Mouse (Mus musculus) hindbrain, embryonic 10.5 days (tissue): ENCODE results near the gene Lcp1. TPM values are rescaled to one million over a fixed set of nuclear protein-coding genes. Genes with fewer than 3 reads are reported as not detected.
"Not testable (repeated sequence)": the region's sequence is repeated elsewhere in the genome, so short reads cannot be mapped to it uniquely, and the experiment has no call there.

ENCODE experiments used
- DNase-seq: peaks from one replicate; pipeline ENCODE4 v3.0.0-alpha.2; 2017; ENCODE audit warnings: low spot score
- H3K27ac ChIP-seq: fragments of 300-500 bp; sonication (generic); 2 replicates; pipeline ENCODE4 v1.5.1; 2016; ENCODE audit warnings: mild to moderate bottlenecking, moderate library complexity
- H3K27me3 ChIP-seq: fragments of 300-500 bp; sonication (generic); 2 replicates; pipeline ENCODE4 v1.6.1; 2016; ENCODE audit warnings: mild to moderate bottlenecking; ENCODE audit not compliant: poor library complexity, insufficient read depth, severe bottlenecking
- H3K36me3 ChIP-seq: fragments of 300-500 bp; sonication (generic); 2 replicates; pipeline ENCODE4 v1.6.1; 2016; ENCODE audit warnings: mild to moderate bottlenecking, moderate library complexity
- H3K4me1 ChIP-seq: fragments of 300-500 bp; sonication (generic); replicated peaks from 2 replicates; pipeline ENCODE4 v1.6.1; 2016; ENCODE audit warnings: mild to moderate bottlenecking
- H3K4me3 ChIP-seq: fragments of 300-500 bp; sonication (generic); 2 replicates; pipeline ENCODE4 v1.5.1; 2016; ENCODE audit warnings: mild to moderate bottlenecking, moderate library complexity
- H3K9me3 ChIP-seq: fragments of 300-500 bp; sonication (generic); 2 replicates; pipeline ENCODE4 v1.6.1; 2016; ENCODE audit warnings: mild to moderate bottlenecking, moderate library complexity
- WGBS: fragments of 180-500 bp; shearing (Covaris S2); methylation state at CpG from one replicate; pipeline ENCODE4 v1.1.7; 2016; 5-methylcytosine and 5-hydroxymethylcytosine counted together
- polyA plus RNA-seq: library from polyadenylated mRNA; unstranded; fragments of >200 nt; fragmentation: Nextera tagmentation; extraction: Ambion mirVana; gene quantifications from 2 replicates; pipeline ENCODE4 v1.2.1, GENCODE M21; 2016

Lcp1 gene
- polyA plus RNA-seq: 25.3 and 26.6 TPM in 2 replicates

- H3K4me1 ChIP-seq: 0 out of 2 replicates have a peak, but pooled peaks cover 6% of the 10 kb centered on the region
- peak; percentile 89 for DNase-seq
- WGBS: under 1% methylated on average over 42 of the region's 42 CpGs
- peaks cover 12% of the 10 kb centered on the region for H3K27me3 ChIP-seq
- H3K27ac ChIP-seq: peak within 1 kb of the TSS; percentile 83
- no peaks in the 10 kb centered on the region for H3K9me3 ChIP-seq
- H3K4me3 ChIP-seq: peak within 1 kb of the TSS; percentile 66
- H3K36me3 ChIP-seq: no peaks in the 10 kb centered on the region
Measured at GRCm38 (mm10) chr14:75130501-75131318, at the start of gene Lcp1, which contains the start of gene Lrrc63. Gene Lcp1 (plus strand): TSS chr14:75131101. Gene Lrrc63 (minus strand): TSS chr14:75130881.

- Histone ChIP-seq H3K9me3 (no peaks in the 10 kb centered on the region), H3K36me3 (no peaks in the 10 kb centered on the region), H3K4me1 (no peaks in the 10 kb centered on the region), H3K27ac (no peak overlapping the region), H3K27me3 (no peaks in the 10 kb centered on the region), H3K4me3 (no peak overlapping the region)
- no peak for DNase-seq
- WGBS: 96% methylated on average over 5 of the region's 5 CpGs
Measured at GRCm38 (mm10) chr14:75102956-75103355, 27.9 kb upstream of the Lcp1 start.

- WGBS: 89% methylated on average over 8 of the region's 8 CpGs
- Histone ChIP-seq H3K9me3 (no peaks in the 10 kb centered on the region), H3K4me1 (no peaks in the 10 kb centered on the region), H3K4me3 (no peak overlapping the region), H3K27me3 (no peaks in the 10 kb centered on the region), H3K27ac (no peak overlapping the region), H3K36me3 (no peaks in the 10 kb centered on the region)
- DNase-seq: no peak
Measured at GRCm38 (mm10) chr14:75121658-75122057, 9.2 kb upstream of the Lcp1 start.

- Histone ChIP-seq H3K27me3 (peaks cover 12% of the 10 kb centered on the region), H3K4me3 (peak overlapping the region; percentile 66), H3K4me1 (0 out of 2 replicates have a peak, but pooled peaks cover 6% of the 10 kb centered on the region), H3K36me3 (no peaks in the 10 kb centered on the region), H3K27ac (no peak overlapping the region), H3K9me3 (no peaks in the 10 kb centered on the region)
- 6% methylated on average over 12 of the region's 12 CpGs for WGBS
- DNase-seq: no peak
Measured at GRCm38 (mm10) chr14:75131324-75131935, 529 bp downstream of the Lcp1 start.

GRCm38 (mm10) chr14:75136119-75136966, 5.4 kb downstream of the Lcp1 start:
- Histone ChIP-seq H3K4me3 (0 out of 2 replicates have a peak overlapping the region, but pooled peaks have one; percentile 6), H3K27ac (peak overlapping the region; percentile 18), H3K4me1 (0 out of 2 replicates have a peak, but pooled peaks cover under 1% of the 10 kb centered on the region), H3K9me3 (no peaks in the 10 kb centered on the region), H3K27me3 (peaks cover 12% of the 10 kb centered on the region), H3K36me3 (no peaks in the 10 kb centered on the region)
- no peak for DNase-seq
- WGBS: 79% methylated on average over 25 of the region's 25 CpGs

GRCm38 (mm10) chr14:75138503-75138902, 7.6 kb downstream of the Lcp1 start:
- DNase-seq: no peak
- no peak overlapping the region for H3K27ac ChIP-seq
- 80% methylated on average over 10 of the region's 10 CpGs for WGBS

GRCm38 (mm10) chr14:75139225-75139624, 8.3 kb downstream of the Lcp1 start:
- no peaks in the 10 kb centered on the region for H3K9me3 ChIP-seq
- DNase-seq: no peak
- H3K27me3 ChIP-seq: no peaks in the 10 kb centered on the region
- WGBS: 81% methylated on average over 2 of the region's 2 CpGs
- H3K4me3 ChIP-seq: no peak overlapping the region
- no peaks in the 10 kb centered on the region for H3K4me1 ChIP-seq
- H3K27ac ChIP-seq: no peak overlapping the region
- no peaks in the 10 kb centered on the region for H3K36me3 ChIP-seq

More at GRCm38 (mm10) chr14:75138503-75138902, 7.6 kb downstream of the Lcp1 start:
- H3K27me3 ChIP-seq: peaks cover under 1% of the 10 kb centered on the region; the same call in 1 of the 2 replicates
- H3K9me3 ChIP-seq: no peaks in the 10 kb centered on the region
- no peaks in the 10 kb centered on the region for H3K4me1 ChIP-seq
- no peak overlapping the region for H3K4me3 ChIP-seq
- H3K36me3 ChIP-seq: no peaks in the 10 kb centered on the region

- not testable (repeated sequence) for H3K4me1 ChIP-seq, DNase-seq, H3K27ac ChIP-seq, H3K36me3 ChIP-seq, H3K9me3 ChIP-seq, H3K27me3 ChIP-seq, H3K4me3 ChIP-seq
- WGBS: 88% methylated on average over 2 of the region's 2 CpGs
Measured at GRCm38 (mm10) chr14:75147706-75148105, 16.8 kb downstream of the Lcp1 start.

- H3K27me3 ChIP-seq: no peaks in the 10 kb centered on the region
- DNase-seq: no peak
- H3K9me3 ChIP-seq: no peaks in the 10 kb centered on the region
- 88% methylated on average over 9 of the region's 9 CpGs for WGBS
- H3K4me3 ChIP-seq: no peak overlapping the region
- H3K36me3 ChIP-seq: no peaks in the 10 kb centered on the region
- H3K27ac ChIP-seq: no peak overlapping the region
- H3K4me1 ChIP-seq: no peaks in the 10 kb centered on the region
Measured at GRCm38 (mm10) chr14:75148229-75148628, 17.3 kb downstream of the Lcp1 start.

GRCm38 (mm10) chr14:75150653-75151052, 19.8 kb downstream of the Lcp1 start:
- Histone ChIP-seq H3K4me1 (no peaks in the 10 kb centered on the region), H3K4me3 (no peak overlapping the region), H3K36me3 (no peaks in the 10 kb centered on the region), H3K9me3 (no peaks in the 10 kb centered on the region), H3K27me3 (no peaks in the 10 kb centered on the region), H3K27ac (no peak overlapping the region)
- WGBS: 68% methylated on average over 2 of the region's 2 CpGs
- no peak for DNase-seq

- Histone ChIP-seq H3K27me3 (no peaks in the 10 kb centered on the region), H3K36me3 (no peaks in the 10 kb centered on the region), H3K4me1 (no peaks in the 10 kb centered on the region), H3K9me3 (no peaks in the 10 kb centered on the region), H3K27ac (no peak overlapping the region), H3K4me3 (no peak overlapping the region)
- DNase-seq: no peak
- 84% methylated on average over 3 of the region's 3 CpGs for whole genome bisulfite sequencing
Measured at GRCm38 (mm10) chr14:75151146-75151545, 20.2 kb downstream of the Lcp1 start.

GRCm38 (mm10) chr14:75154481-75154880, 23.6 kb downstream of the Lcp1 start:
- Histone ChIP-seq H3K27me3 (no peaks in the 10 kb centered on the region), H3K36me3 (no peaks in the 10 kb centered on the region), H3K9me3 (no peaks in the 10 kb centered on the region), H3K4me3 (no peak overlapping the region), H3K27ac (no peak overlapping the region), H3K4me1 (no peaks in the 10 kb centered on the region)
- DNase-seq: no peak
- WGBS: 83% methylated on average over 8 of the region's 8 CpGs
